Mouse (Mus musculus): ENCODE measurements around the gene Afap1l2. TPM values are rescaled to one million over a fixed set of nuclear protein-coding genes. Genes with fewer than 3 reads are reported as not detected.

The Afap1l2 gene
- polyA plus RNA-seq, 2 experiments from 2014 or later = not detected

- ATAC-seq = no peak
These were observed 134.0 kb downstream of the Afap1l2 start, which contains the start of gene Vwa2 for GRCm38 (mm10) chr19:56873816-56874600. Gene Vwa2, plus strand, starts transcription at chr19:56874249.

- ATAC-seq = no peak
These were observed 140.3 kb downstream of the Afap1l2 start for GRCm38 (mm10) chr19:56867701-56868100.

Other genes starting within 250 kb of the Afap1l2 start
- gene Ccdc186, start 186.0 kb downstream of the Afap1l2 start, polyA plus RNA-seq (2017; shearing (Covaris generic)) = 10 to 100 TPM in 1 of 2 experiments, 1 to 10 TPM in 1; 9.0 to 10.4 TPM
- gene Tdrd1, start 182.0 kb downstream of the Afap1l2 start, polyA plus RNA-seq (2017; shearing (Covaris generic)) = not detected
- gene Vwa2, start 134.0 kb downstream of the Afap1l2 start, polyA plus RNA-seq (2017; shearing (Covaris generic)) = not detected

All from activated CD4-positive, CD25-positive, alpha-beta regulatory T cell, adult 4 months (primary cell).